Mouse (Mus musculus): ENCODE results near the gene Ankmy1.

DNA sequence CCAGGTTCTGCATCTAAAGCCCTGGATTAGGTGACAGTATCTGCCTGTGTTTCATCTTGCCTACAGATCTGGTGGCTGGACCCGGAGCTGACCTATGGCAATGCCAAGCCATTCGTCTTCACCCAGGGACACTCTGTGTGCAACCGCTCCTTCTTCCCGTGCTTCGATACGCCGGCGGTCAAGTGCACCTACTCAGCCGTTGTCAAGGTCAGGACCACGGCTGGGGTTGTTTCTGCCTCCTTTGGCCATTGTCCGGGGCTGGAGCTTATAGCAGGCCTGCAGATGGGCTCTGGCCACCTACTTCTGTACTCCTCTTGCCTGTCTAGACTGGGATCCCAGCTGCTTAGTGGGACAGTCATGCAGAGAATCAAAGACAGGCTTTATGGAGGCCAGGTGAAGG is 12.3 kb upstream of the Ankmy1 start:
- TF ChIP-seq CTCF (IDR thresholded peaks at IDR 0.05; ENCODE audit: control insufficient read depth, insufficient read depth, insufficient read length) (no peak), MYOG (IDR thresholded peaks at IDR 0.05; ENCODE audit: control insufficient read depth, extremely low read depth, insufficient read length) (no peak), USF1 (IDR thresholded peaks at IDR 0.05; ENCODE audit: low read depth) (no peak), MYOD1 (IDR thresholded peaks at IDR 0.05; ENCODE audit: control insufficient read depth, insufficient read length, low read depth) (no peak), MAX (IDR thresholded peaks at IDR 0.05) (no peak), CEBPB (IDR thresholded peaks at IDR 0.05; ENCODE audit: low read depth) (no peak)
